Mouse (Mus musculus): Measurements from ENCODE around the gene Shcbp1l. TPM values are rescaled to one million over a fixed set of nuclear protein-coding genes. Genes with fewer than 3 reads are reported as not detected.
"Not testable (repeated sequence)": the region's sequence is repeated elsewhere in the genome, so short reads cannot be mapped to it uniquely, and the experiment has no call there.

Shcbp1l gene
- polyA plus RNA-seq, 1 experiment from 2014 or later = 0.23 TPM

- 97% methylated on average over 2 of the region's 4 CpGs for WGBS
- not testable (repeated sequence) for H3K4me3 ChIP-seq; H3K36me3 ChIP-seq; H3K4me1 ChIP-seq; DNase-seq (ENCODE audit: low spot score); H3K9me3 ChIP-seq (replicated peaks); H3K27me3 ChIP-seq (ENCODE audit: low read depth, poor library complexity, severe bottlenecking); H3K27ac ChIP-seq (replicated peaks)
Measured at GRCm38 (mm10) chr1:153410915-153411314, 14.0 kb upstream of the Shcbp1l start.

GRCm38 (mm10) chr1:153411723-153412122 is 13.2 kb upstream of the Shcbp1l start:
- 91% methylated on average over 6 of the region's 6 CpGs for WGBS
- no peaks in the 10 kb centered on the region for H3K9me3 ChIP-seq (replicated peaks)
- DNase-seq (ENCODE audit: low spot score) = no peak
- no peak overlapping the region for H3K27ac ChIP-seq (replicated peaks)
- no peak overlapping the region for H3K4me3 ChIP-seq
- H3K36me3 ChIP-seq = no peaks in the 10 kb centered on the region
- no peaks in the 10 kb centered on the region for H3K27me3 ChIP-seq (ENCODE audit: low read depth, poor library complexity, severe bottlenecking)
- no peaks in the 10 kb centered on the region for H3K4me1 ChIP-seq

GRCm38 (mm10) chr1:153412663-153413396 is 12.1 kb upstream of the Shcbp1l start:
- H3K9me3 ChIP-seq (replicated peaks); H3K36me3 ChIP-seq; DNase-seq (ENCODE audit: low spot score); H3K27ac ChIP-seq (replicated peaks); H3K4me1 ChIP-seq; H3K4me3 ChIP-seq; H3K27me3 ChIP-seq (ENCODE audit: low read depth, poor library complexity, severe bottlenecking): not testable (repeated sequence)
- WGBS = 83% methylated on average over 3 of the region's 4 CpGs

- not testable (repeated sequence) for H3K4me1 ChIP-seq; H3K27ac ChIP-seq (replicated peaks); H3K27me3 ChIP-seq (ENCODE audit: low read depth, poor library complexity, severe bottlenecking); H3K36me3 ChIP-seq; DNase-seq (ENCODE audit: low spot score); H3K4me3 ChIP-seq; H3K9me3 ChIP-seq (replicated peaks)
- WGBS = 91% methylated on average over 13 of the region's 13 CpGs
Measured at GRCm38 (mm10) chr1:153413397-153414020, 11.5 kb upstream of the Shcbp1l start.

- not testable (repeated sequence) for H3K27me3 ChIP-seq (ENCODE audit: low read depth, poor library complexity, severe bottlenecking); H3K36me3 ChIP-seq; H3K4me1 ChIP-seq; DNase-seq (ENCODE audit: low spot score); H3K9me3 ChIP-seq (replicated peaks); H3K27ac ChIP-seq (replicated peaks); H3K4me3 ChIP-seq
- WGBS = 92% methylated on average over 24 of the region's 24 CpGs
Measured at GRCm38 (mm10) chr1:153414114-153414723, 10.7 kb upstream of the Shcbp1l start.

- 88% methylated on average over 4 of the region's 4 CpGs for WGBS
- no peaks in the 10 kb centered on the region for H3K4me1 ChIP-seq
- no peak overlapping the region for H3K4me3 ChIP-seq
- no peak for DNase-seq (ENCODE audit: low spot score)
- H3K27me3 ChIP-seq (ENCODE audit: low read depth, poor library complexity, severe bottlenecking) = no peaks in the 10 kb centered on the region
- no peaks in the 10 kb centered on the region for H3K36me3 ChIP-seq
- H3K9me3 ChIP-seq (replicated peaks) = no peaks in the 10 kb centered on the region
- no peak overlapping the region for H3K27ac ChIP-seq (replicated peaks)
Measured at GRCm38 (mm10) chr1:153414962-153415361, 10.0 kb upstream of the Shcbp1l start.

- H3K36me3 ChIP-seq; DNase-seq (ENCODE audit: low spot score); H3K27me3 ChIP-seq (ENCODE audit: low read depth, poor library complexity, severe bottlenecking); H3K27ac ChIP-seq (replicated peaks); H3K4me1 ChIP-seq; H3K9me3 ChIP-seq (replicated peaks); H3K4me3 ChIP-seq: not testable (repeated sequence)
- WGBS = 76% methylated on average over 2 of the region's 5 CpGs
Measured at GRCm38 (mm10) chr1:153415742-153416141, 9.2 kb upstream of the Shcbp1l start.

GRCm38 (mm10) chr1:153416271-153416832 is 8.6 kb upstream of the Shcbp1l start:
- H3K27me3 ChIP-seq (ENCODE audit: low read depth, poor library complexity, severe bottlenecking); H3K4me3 ChIP-seq; H3K27ac ChIP-seq (replicated peaks); DNase-seq (ENCODE audit: low spot score); H3K9me3 ChIP-seq (replicated peaks); H3K4me1 ChIP-seq; H3K36me3 ChIP-seq: not testable (repeated sequence)
- WGBS = 87% methylated on average over 3 of the region's 3 CpGs

- H3K36me3 ChIP-seq; H3K4me1 ChIP-seq; H3K9me3 ChIP-seq (replicated peaks); H3K4me3 ChIP-seq; DNase-seq (ENCODE audit: low spot score); H3K27me3 ChIP-seq (ENCODE audit: low read depth, poor library complexity, severe bottlenecking); H3K27ac ChIP-seq (replicated peaks): not testable (repeated sequence)
- WGBS = 79% methylated on average over 4 of the region's 4 CpGs
Measured at GRCm38 (mm10) chr1:153417805-153418204, 7.2 kb upstream of the Shcbp1l start.

GRCm38 (mm10) chr1:153424271-153424670 is 691 bp upstream of the Shcbp1l start:
- H3K4me3 ChIP-seq = peak overlapping the region; percentile 63
- 46% methylated on average over 12 of the region's 12 CpGs for WGBS
- peaks cover 15% of the 10 kb centered on the region for H3K4me1 ChIP-seq

GRCm38 (mm10) chr1:153431158-153431557 is 6.2 kb downstream of the Shcbp1l start:
- no peak for DNase-seq (ENCODE audit: low spot score)
- H3K9me3 ChIP-seq (replicated peaks) = no peaks in the 10 kb centered on the region
- H3K27ac ChIP-seq (replicated peaks) = no peak overlapping the region
- H3K4me3 ChIP-seq = no peak overlapping the region
- 82% methylated on average over 7 of the region's 7 CpGs for WGBS
- H3K27me3 ChIP-seq (ENCODE audit: low read depth, poor library complexity, severe bottlenecking) = peaks cover 11% of the 10 kb centered on the region
- no peaks in the 10 kb centered on the region for H3K4me1 ChIP-seq
- no peaks in the 10 kb centered on the region for H3K36me3 ChIP-seq

More at GRCm38 (mm10) chr1:153424271-153424670, 691 bp upstream of the Shcbp1l start:
- Histone ChIP-seq H3K36me3 (no peaks in the 10 kb centered on the region), H3K27me3 (ENCODE audit: low read depth, poor library complexity, severe bottlenecking) (peaks cover 41% of the 10 kb centered on the region), H3K9me3 (replicated peaks) (no peaks in the 10 kb centered on the region; the same call in 1 of the 2 replicates), H3K27ac (replicated peaks) (no peak overlapping the region)
- DNase-seq (ENCODE audit: low spot score) = peak; percentile 19

GRCm38 (mm10) chr1:153431701-153432100 is 6.7 kb downstream of the Shcbp1l start:
- Histone ChIP-seq H3K4me3 (no peak overlapping the region), H3K27me3 (ENCODE audit: low read depth, poor library complexity, severe bottlenecking) (peaks cover 6% of the 10 kb centered on the region; the same call in 1 of the 2 replicates)
- WGBS = 90% methylated on average over 10 of the region's 10 CpGs

GRCm38 (mm10) chr1:153432329-153432728 is 7.4 kb downstream of the Shcbp1l start:
- no peaks in the 10 kb centered on the region for H3K36me3 ChIP-seq
- H3K27ac ChIP-seq (replicated peaks) = no peak overlapping the region
- H3K4me1 ChIP-seq = no peaks in the 10 kb centered on the region
- 97% methylated on average over 2 of the region's 2 CpGs for WGBS
- DNase-seq (ENCODE audit: low spot score) = no peak
- H3K4me3 ChIP-seq = no peak overlapping the region
- no peaks in the 10 kb centered on the region for H3K9me3 ChIP-seq (replicated peaks)
- H3K27me3 ChIP-seq (ENCODE audit: low read depth, poor library complexity, severe bottlenecking) = no peaks in the 10 kb centered on the region

More at GRCm38 (mm10) chr1:153431701-153432100, 6.7 kb downstream of the Shcbp1l start:
- no peaks in the 10 kb centered on the region for H3K4me1 ChIP-seq
- no peak overlapping the region for H3K27ac ChIP-seq (replicated peaks)
- H3K9me3 ChIP-seq (replicated peaks) = no peaks in the 10 kb centered on the region
- no peaks in the 10 kb centered on the region for H3K36me3 ChIP-seq
- no peak for DNase-seq (ENCODE audit: low spot score)
